Mouse (Mus musculus) thymus, adult 2 months (tissue): Measurements from ENCODE around the gene Dhdds. TPM values are rescaled to one million over a fixed set of nuclear protein-coding genes. Genes with fewer than 3 reads are reported as not detected.

ENCODE experiments used
- DNase-seq: peaks from one replicate; pipeline ENCODE4 v3.0.0; 2021
- H3K27ac ChIP-seq: fragments of 200-500 bp; 2 replicates; pipeline ENCODE4 v1.5.1; 2012; ENCODE audit warnings: low read length, control low read depth; ENCODE audit not compliant: control insufficient read depth, insufficient read depth
- H3K27me3 ChIP-seq: fragments of 200-500 bp; 2 replicates; pipeline ENCODE4 v1.6.1; 2012; ENCODE audit warnings: mild to moderate bottlenecking, low read length, moderate library complexity, mixed read lengths; ENCODE audit not compliant: control insufficient read depth, insufficient read depth
- H3K36me3 ChIP-seq: fragments of 200-500 bp; 2 replicates; pipeline ENCODE4 v1.6.1; 2012; ENCODE audit warnings: mild to moderate bottlenecking, low read length, moderate library complexity; ENCODE audit not compliant: control insufficient read depth, insufficient read depth
- H3K4me1 ChIP-seq: fragments of 200-500 bp; replicated peaks from 2 replicates; pipeline ENCODE4 v1.6.1; 2012; ENCODE audit warnings: low read length; ENCODE audit not compliant: control insufficient read depth, insufficient read depth
- H3K4me3 ChIP-seq: fragments of 200-500 bp; 2 replicates; pipeline ENCODE4 v1.5.1; 2012; ENCODE audit warnings: mild to moderate bottlenecking, low read length, control low read depth, moderate library complexity; ENCODE audit not compliant: control insufficient read depth, insufficient read depth
- CTCF ChIP-seq: fragments of 200-500 bp; IDR thresholded peaks from 2 replicates; pipeline ENCODE4 v1.5.1; 2012; ENCODE audit warnings: mild to moderate bottlenecking, control low read depth, low read length, moderate library complexity, borderline replicate concordance; ENCODE audit not compliant: control insufficient read depth, poor library complexity, insufficient read depth; ENCODE audit errors: extremely low read depth
- POLR2A ChIP-seq: fragments of 200-500 bp; IDR thresholded peaks from 2 replicates; pipeline ENCODE4 v1.6.1; 2012; ENCODE audit warnings: mild to moderate bottlenecking, low read length, control low read depth, moderate library complexity; ENCODE audit not compliant: control insufficient read depth, poor library complexity, insufficient read depth; ENCODE audit errors: extremely low read depth
- WGBS: fragments of 180-500 bp; shearing (Covaris S2); methylation state at CpG from one replicate; pipeline ENCODE4 v1.1.7; 2018; 5-methylcytosine and 5-hydroxymethylcytosine counted together
- polyA plus RNA-seq: library from polyadenylated mRNA; depleted of rRNA; stranded (reverse); fragments of >200 nt; gene quantifications from 2 replicates; pipeline ENCODE4 v1.2.3, GENCODE M21; 2012

Gene Dhdds
- polyA plus RNA-seq, 1 experiment = 32.1 TPM

- TF ChIP-seq CTCF (no peak; the same call in 1 of the 2 replicates), POLR2A (no peak)
- Histone ChIP-seq H3K27ac (peak within 1 kb of the TSS; percentile 60), H3K27me3 (no peaks in the 10 kb centered on the region), H3K36me3 (peaks cover 22% of the 10 kb centered on the region), H3K4me1 (peaks cover 13% of the 10 kb centered on the region), H3K4me3 (peak within 1 kb of the TSS; percentile 76)
- WGBS = under 1% methylated on average over 42 of the region's 42 CpGs
- peak; percentile 55 for DNase-seq
Measured at GRCm38 (mm10) chr4:133968150-133968921, 32.4 kb downstream of the Dhdds start, which contains the start of gene Hmgn2. TSS of gene Hmgn2 (minus strand) at chr4:133968650.

DNA sequence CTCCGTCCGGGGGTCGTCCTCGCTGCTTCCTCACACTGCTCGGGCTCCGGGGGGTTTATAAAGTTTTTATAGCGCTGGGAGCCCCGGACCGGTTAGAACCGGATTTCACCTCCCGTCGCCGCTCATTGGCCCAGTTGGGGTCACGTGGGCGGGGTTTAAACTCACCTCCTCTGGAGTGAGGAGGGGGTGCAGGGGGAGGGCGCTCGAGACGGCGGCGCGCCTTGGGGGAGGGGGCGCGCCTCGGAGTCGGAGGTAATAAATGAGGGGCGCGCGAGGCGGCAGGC, 32.9 kb downstream of the Dhdds start:
- peak overlapping the region; percentile 76 for H3K4me3 ChIP-seq
- WGBS = under 1% methylated on average over 29 of the region's 29 CpGs
- peak; percentile 93 for DNase-seq
- peak; percentile 12; the same call in 1 of the 2 replicates for TF ChIP-seq CTCF
- TF ChIP-seq POLR2A = peak; percentile 32; the same call in 1 of the 2 replicates
- no peaks in the 10 kb centered on the region for H3K27me3 ChIP-seq
- peaks cover 13% of the 10 kb centered on the region for H3K4me1 ChIP-seq
- H3K27ac ChIP-seq = peak overlapping the region; percentile 60
- peaks cover 27% of the 10 kb centered on the region for H3K36me3 ChIP-seq

DNA sequence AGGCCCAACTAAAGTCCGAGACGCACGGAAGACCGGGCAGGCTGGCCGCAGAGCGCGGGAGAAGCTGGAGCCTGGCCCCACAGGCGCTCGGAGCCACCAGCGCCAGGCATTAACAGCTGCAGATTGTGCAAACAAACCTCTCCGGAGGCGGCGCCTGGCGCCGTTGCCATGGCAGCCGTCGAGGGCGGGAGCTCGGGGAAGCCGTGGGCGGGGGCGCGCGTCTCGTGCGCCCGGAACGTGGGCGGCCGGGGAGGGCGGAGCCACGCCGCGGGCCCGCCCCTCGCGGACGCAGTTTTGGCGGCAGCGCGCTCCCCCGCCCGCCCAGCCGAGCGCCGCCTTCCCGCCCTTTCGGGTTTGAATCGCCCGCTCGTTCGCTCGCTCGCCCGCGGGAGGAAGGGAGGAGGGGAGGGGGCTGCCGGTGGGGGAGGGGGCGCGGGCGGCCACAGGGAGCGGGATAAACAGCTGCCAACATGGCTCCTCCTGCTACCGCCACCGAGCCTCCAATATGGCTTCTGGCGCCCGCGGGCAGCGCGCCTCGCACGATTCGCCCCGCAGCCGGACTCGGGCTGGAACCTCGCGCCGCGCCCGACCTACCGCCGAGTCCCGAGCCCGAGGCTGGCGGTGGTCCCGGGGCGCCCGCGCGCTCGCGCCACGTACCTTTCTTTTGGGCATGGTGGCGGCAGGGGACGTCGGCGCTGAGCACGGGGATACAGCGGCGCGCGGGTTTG, 33.4 kb downstream of the Dhdds start:
- WGBS = under 1% methylated on average over 97 of the region's 101 CpGs
- peak overlapping the region; percentile 76 for H3K4me3 ChIP-seq
- H3K36me3 ChIP-seq = peaks cover 30% of the 10 kb centered on the region
- peak overlapping the region; percentile 60 for H3K27ac ChIP-seq
- peak; percentile 98 for DNase-seq
- TF ChIP-seq POLR2A = no peak
- TF ChIP-seq CTCF = 0 out of 2 replicates have a peak, but pooled peaks have one; percentile 60
- no peaks in the 10 kb centered on the region for H3K27me3 ChIP-seq
- H3K4me1 ChIP-seq = peaks cover 13% of the 10 kb centered on the region

DNA sequence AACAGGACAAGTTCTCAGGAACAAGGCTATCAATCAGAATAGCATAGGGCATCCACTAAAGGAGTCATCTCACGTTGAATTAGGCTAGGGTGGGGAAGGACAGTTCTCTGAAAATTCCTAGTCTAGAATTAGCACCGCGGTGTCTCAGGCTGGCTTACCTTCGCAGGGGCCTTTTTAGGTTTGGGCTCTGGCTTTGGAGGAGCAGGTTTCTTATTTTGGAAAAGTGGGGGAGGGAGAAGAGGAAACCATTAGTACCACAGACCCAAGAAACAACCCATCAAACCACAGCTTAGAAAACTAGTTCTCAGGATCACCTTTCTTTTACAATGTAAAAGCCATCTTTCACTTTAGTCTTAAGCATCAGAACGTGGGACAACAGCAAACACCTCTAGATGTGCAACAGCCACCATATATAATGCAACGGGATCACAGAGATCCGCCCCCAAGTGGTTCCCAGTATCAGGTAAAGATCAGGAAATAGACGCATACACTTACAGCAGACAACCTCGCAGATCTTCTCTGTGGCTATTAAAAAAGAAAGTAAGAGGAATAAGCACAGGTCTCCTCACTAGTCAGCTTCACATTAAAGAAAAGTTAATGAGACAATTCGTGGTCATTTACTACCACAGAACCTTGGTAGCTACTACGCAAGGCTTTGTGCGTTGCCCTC, 34.3 kb downstream of the Dhdds start:
- WGBS = 30% methylated on average over 12 of the region's 12 CpGs
- H3K36me3 ChIP-seq = peaks cover 30% of the 10 kb centered on the region
- peaks cover 13% of the 10 kb centered on the region for H3K4me1 ChIP-seq
- no peaks in the 10 kb centered on the region for H3K27me3 ChIP-seq
- no peak overlapping the region for H3K27ac ChIP-seq
- TF ChIP-seq POLR2A (no peak), CTCF (no peak)
- peak overlapping the region; percentile 59; the same call in 1 of the 2 replicates for H3K4me3 ChIP-seq
- no peak for DNase-seq

GRCm38 (mm10) chr4:133962566-133962965, 38.2 kb downstream of the Dhdds start:
- no peak for DNase-seq
- Histone ChIP-seq H3K27me3 (no peaks in the 10 kb centered on the region), H3K36me3 (peaks cover 30% of the 10 kb centered on the region), H3K4me3 (no peak overlapping the region), H3K27ac (no peak overlapping the region), H3K4me1 (peaks cover 3% of the 10 kb centered on the region)
- no peak for TF ChIP-seq POLR2A
- TF ChIP-seq CTCF = no peak
- 95% methylated on average over 7 of the region's 7 CpGs for WGBS

- WGBS = 88% methylated on average over 1 of the region's 1 CpGs
- no peak for DNase-seq
- Histone ChIP-seq H3K27ac (no peak overlapping the region), H3K4me1 (no peaks in the 10 kb centered on the region), H3K27me3 (no peaks in the 10 kb centered on the region), H3K4me3 (no peak overlapping the region), H3K36me3 (peaks cover 14% of the 10 kb centered on the region)
- no peak for TF ChIP-seq POLR2A
- TF ChIP-seq CTCF = no peak
Measured at GRCm38 (mm10) chr4:133958884-133959283, 41.8 kb downstream of the Dhdds start.
